Mouse (Mus musculus) C2C12 (cell line): ENCODE data around the gene Zdhhc18. TPM values are rescaled to one million over a fixed set of nuclear protein-coding genes. Genes with fewer than 3 reads are reported as not detected.

Source experiments
- H3K27me3 ChIP-seq: one replicate; pipeline ENCODE4 v1.6.1; 2011; ENCODE audit not compliant: control insufficient read depth, insufficient read depth, insufficient read length
- H3K36me3 ChIP-seq: one replicate; pipeline ENCODE4 v1.6.1; 2011; ENCODE audit not compliant: control insufficient read depth, insufficient read depth
- H3K4me3 ChIP-seq: one replicate; pipeline ENCODE4 v1.5.1; 2011; ENCODE audit warnings: mild to moderate bottlenecking, control low read depth; ENCODE audit not compliant: poor library complexity, insufficient read depth, severe bottlenecking
- H3K79me2 ChIP-seq: one replicate; pipeline ENCODE4 v1.6.1; 2011; ENCODE audit not compliant: control insufficient read depth, insufficient read depth
- H3K79me3 ChIP-seq: one replicate; pipeline ENCODE4 v1.6.1; 2011; ENCODE audit warnings: low read depth, control low read depth
- H3ac ChIP-seq: one replicate; pipeline ENCODE3; 2011; ENCODE audit warnings: low read depth; ENCODE audit not compliant: control insufficient read depth, insufficient read length
- CEBPB ChIP-seq: IDR thresholded peaks from one replicate; pipeline ENCODE4 v1.6.1; 2011; ENCODE audit warnings: low read depth, mild to moderate bottlenecking, control low read depth, moderate library complexity
- CTCF ChIP-seq: IDR thresholded peaks from one replicate; pipeline ENCODE4 v1.5.1; 2011; ENCODE audit not compliant: control insufficient read depth, insufficient read depth, insufficient read length
- FOSL1 ChIP-seq: IDR thresholded peaks from one replicate; pipeline ENCODE4 v1.8.0; 2011; ENCODE audit warnings: mild to moderate bottlenecking, low read length; ENCODE audit not compliant: poor library complexity, insufficient read depth, severe bottlenecking
- MAX ChIP-seq: IDR thresholded peaks from one replicate; pipeline ENCODE4 v1.6.1; 2011; ENCODE audit warnings: mild to moderate bottlenecking, control low read depth
- MYOD1 ChIP-seq: IDR thresholded peaks from one replicate; pipeline ENCODE4 v1.6.1; 2011; ENCODE audit warnings: low read depth; ENCODE audit not compliant: control insufficient read depth, insufficient read length
- MYOG ChIP-seq: IDR thresholded peaks from one replicate; pipeline ENCODE4 v1.6.1; 2011; ENCODE audit not compliant: control insufficient read depth, insufficient read length; ENCODE audit errors: extremely low read depth
- USF1 ChIP-seq: IDR thresholded peaks from one replicate; pipeline ENCODE4 v1.6.1; 2011; ENCODE audit warnings: low read depth, mild to moderate bottlenecking, control low read depth, moderate library complexity
- polyA plus RNA-seq: library from polyadenylated mRNA; unstranded; fragments of >200 nt; fragmentation: generic; extraction: Trizol; gene quantifications from one replicate; pipeline ENCODE4 v1.2.1, GENCODE M21; 2012; ENCODE audit warnings: missing spikeins

Gene Zdhhc18
- polyA plus RNA-seq, 1 experiment = 14.3 TPM

DNA sequence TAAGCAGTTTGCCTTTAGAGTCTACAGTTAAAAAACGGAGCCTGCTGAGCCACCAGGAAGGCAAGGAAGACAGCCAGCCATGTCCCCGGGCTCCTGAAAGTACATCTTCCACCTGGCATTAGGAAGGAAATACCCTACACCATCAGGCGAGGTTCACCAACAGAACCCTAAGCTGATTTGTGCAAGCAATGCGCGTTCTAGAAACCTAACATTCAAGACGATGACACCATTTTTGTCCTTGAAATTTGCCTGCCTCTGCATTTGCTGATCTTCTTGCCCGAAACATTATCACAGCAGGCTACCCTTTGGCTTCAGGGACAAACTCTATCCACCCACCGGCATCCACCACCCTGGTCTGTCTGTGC, 24.4 kb upstream of the Zdhhc18 start:
- TF ChIP-seq CTCF (no peak), MYOD1 (no peak), CEBPB (no peak), USF1 (no peak), FOSL1 (no peak), MAX (no peak), MYOG (no peak)
- Histone ChIP-seq H3K79me3 (no peaks in the 10 kb centered on the region), H3K27me3 (no peaks in the 10 kb centered on the region), H3ac (no peak overlapping the region), H3K36me3 (peaks cover 11% of the 10 kb centered on the region), H3K4me3 (no peak overlapping the region), H3K79me2 (no peaks in the 10 kb centered on the region)

DNA sequence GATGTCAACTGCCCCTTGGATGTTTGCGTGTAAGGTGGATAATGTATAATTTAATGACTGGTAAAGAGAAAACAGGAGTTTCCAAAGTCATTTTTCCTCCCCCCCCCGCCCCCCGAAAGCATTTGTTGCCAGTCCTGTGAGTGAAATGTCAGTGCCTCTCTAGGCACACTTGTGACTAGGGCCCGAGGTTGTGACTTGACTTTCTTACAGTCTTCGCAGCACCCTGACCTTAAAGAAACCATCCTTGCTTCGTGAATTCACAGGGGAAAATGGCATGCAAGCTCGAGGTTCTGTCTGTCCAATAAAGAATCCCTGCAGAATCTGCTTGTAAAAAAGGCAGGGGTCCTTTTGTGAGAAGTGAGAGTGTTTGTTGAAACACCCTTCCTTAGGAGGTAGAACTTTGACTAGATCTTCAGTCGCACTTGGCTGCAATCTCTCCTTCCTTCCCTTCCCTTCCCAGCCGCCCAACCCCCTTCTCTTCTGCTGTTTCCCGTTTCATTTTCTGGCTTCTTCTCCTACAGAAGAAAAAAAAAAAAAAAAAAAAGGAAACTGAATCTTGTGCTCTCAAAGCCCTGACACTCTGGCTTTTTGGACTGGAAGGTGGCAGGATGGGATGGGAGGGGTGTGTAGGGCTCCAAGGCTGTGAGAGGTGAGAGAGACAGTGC, 23.8 kb upstream of the Zdhhc18 start:
- no peak overlapping the region for H3ac ChIP-seq
- H3K36me3 ChIP-seq = peaks cover 6% of the 10 kb centered on the region
- no peaks in the 10 kb centered on the region for H3K79me3 ChIP-seq
- no peak for TF ChIP-seq MAX
- no peak for TF ChIP-seq CTCF
- TF ChIP-seq CEBPB = no peak
- no peak for TF ChIP-seq FOSL1
- no peak for TF ChIP-seq MYOG
- no peak for TF ChIP-seq USF1
- H3K79me2 ChIP-seq = no peaks in the 10 kb centered on the region
- no peak overlapping the region for H3K4me3 ChIP-seq
- H3K27me3 ChIP-seq = no peaks in the 10 kb centered on the region

DNA sequence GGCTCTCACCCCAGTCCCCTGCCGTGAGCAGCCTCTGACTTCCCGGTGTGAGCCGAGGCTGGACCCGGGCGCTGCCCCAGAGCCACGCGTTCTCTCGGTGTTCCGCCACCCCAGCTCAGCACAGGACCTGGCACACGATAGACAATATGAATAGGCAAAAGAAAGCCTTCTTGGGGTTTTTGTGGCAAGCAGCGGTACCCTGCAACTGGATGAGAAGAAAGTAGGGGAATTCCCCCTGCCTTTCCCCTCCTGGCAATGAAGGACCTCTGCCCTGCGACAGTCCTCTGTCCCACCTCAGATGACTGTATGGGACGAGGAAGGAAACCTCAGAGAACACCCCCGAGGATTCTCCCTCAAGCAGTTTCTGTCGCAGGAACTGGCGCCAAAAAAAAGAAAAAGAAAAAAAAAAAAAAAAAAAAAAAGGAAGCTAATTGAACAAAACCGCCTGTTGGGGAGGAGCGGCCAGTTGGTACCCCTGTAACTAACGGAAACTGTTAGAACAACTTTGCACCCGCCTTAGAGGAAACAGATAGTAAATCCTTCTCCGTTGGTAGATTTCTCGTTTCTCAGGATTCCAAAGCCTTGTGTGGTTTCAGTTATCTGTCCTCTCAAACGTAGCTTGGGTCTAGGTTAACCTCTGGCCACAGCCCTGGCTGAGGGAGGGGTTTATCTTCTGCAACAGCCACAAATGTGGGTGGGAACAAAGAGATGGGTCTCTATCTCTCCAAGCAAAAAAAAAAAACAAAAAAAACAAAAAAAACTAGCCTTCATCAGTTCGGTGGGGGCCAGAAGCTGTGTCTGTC, 23.1 kb upstream of the Zdhhc18 start:
- no peaks in the 10 kb centered on the region for H3K27me3 ChIP-seq
- peak overlapping the region; percentile 75 for H3K4me3 ChIP-seq
- no peaks in the 10 kb centered on the region for H3K79me3 ChIP-seq
- peak; percentile 35 for TF ChIP-seq MAX
- TF ChIP-seq CTCF = no peak
- no peaks in the 10 kb centered on the region for H3K79me2 ChIP-seq
- H3ac ChIP-seq = peak overlapping the region; percentile 78
- H3K36me3 ChIP-seq = no peaks in the 10 kb centered on the region

- Histone ChIP-seq H3ac (peak within 1 kb of the TSS; percentile 78), H3K27me3 (no peaks in the 10 kb centered on the region), H3K79me3 (no peaks in the 10 kb centered on the region), H3K79me2 (no peaks in the 10 kb centered on the region), H3K36me3 (no peaks in the 10 kb centered on the region), H3K4me3 (peak within 1 kb of the TSS; percentile 75)
- TF ChIP-seq FOSL1 = no peak
- no peak for TF ChIP-seq MYOD1
- TF ChIP-seq USF1 = no peak
- TF ChIP-seq MAX = no peak
- no peak for TF ChIP-seq CEBPB
- TF ChIP-seq CTCF = no peak
- no peak for TF ChIP-seq MYOG
Observed at GRCm38 (mm10) chr4:133671881-133672844, 22.2 kb upstream of the Zdhhc18 start, which contains the start of gene Pigv. Gene Pigv (minus strand): TSS chr4:133672647.

- Histone ChIP-seq H3ac (peak overlapping the region; percentile 78), H3K27me3 (no peaks in the 10 kb centered on the region), H3K4me3 (peak overlapping the region; percentile 75), H3K79me3 (no peaks in the 10 kb centered on the region), H3K79me2 (no peaks in the 10 kb centered on the region), H3K36me3 (no peaks in the 10 kb centered on the region)
- TF ChIP-seq CEBPB (no peak), MYOD1 (no peak), USF1 (no peak), CTCF (peak; percentile 28), MAX (no peak), MYOG (no peak), FOSL1 (no peak)
Observed at GRCm38 (mm10) chr4:133671184-133671880, 21.4 kb upstream of the Zdhhc18 start.
